Comparison of ENCODE assay signal across 8 mouse cellular contexts in the genomic region with DNA sequence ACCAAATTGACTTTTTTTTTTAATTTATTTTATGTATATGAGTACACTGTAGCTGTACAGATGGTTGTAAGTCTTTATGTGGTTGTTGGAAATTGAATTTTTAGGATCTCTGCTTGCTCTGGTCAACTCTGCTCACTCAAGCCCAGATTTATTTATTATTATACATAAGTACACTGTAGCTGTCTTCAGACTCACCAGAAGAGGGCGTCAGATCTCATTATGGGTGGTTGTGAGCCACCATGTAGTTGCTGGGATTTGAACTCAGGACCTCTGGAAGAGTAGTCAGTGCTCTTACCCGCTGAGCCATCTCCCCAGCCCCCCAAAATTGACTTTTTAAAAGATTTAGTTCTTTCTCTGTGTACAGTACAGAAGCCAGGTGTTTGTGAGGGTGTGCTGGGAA. TPM values are rescaled to one million over a fixed set of nuclear protein-coding genes. Genes with fewer than 3 reads are reported as not detected.
DNase-seq lines count a peak whose midpoint lies in the region; ATAC-seq and TF ChIP-seq lines count a peak whose summit lies in the region.
"Not testable (repeated sequence)": the region's sequence is repeated elsewhere in the genome, so short reads cannot be mapped to it uniquely, and the experiment has no call there.
"Had no signal": no experiment of that assay in that cellular context is flagged by ENCODE, and none has a peak within 500 bp of the region (broad histone marks: within the 10 kb centered on the region; RNA-seq: fewer than 3 reads in every experiment).

No protein-coding gene starts in this region.

- H3K9ac ChIP-seq in embryonic facial prominence, embryonic 13.5 days; heart, adult 2 months (ENCODE audit: low read depth, low read length); kidney, embryonic 14.5 days (ENCODE audit: low read depth, low read length); lung, embryonic 14.5 days; stomach, postnatal 0 days (ENCODE audit: low read length): not testable (repeated sequence)

- H3K27me3 ChIP-seq in embryonic facial prominence, embryonic 13.5 days; heart, adult 2 months (ENCODE audit: control insufficient read depth, insufficient read depth, low read length); kidney, embryonic 14.5 days (ENCODE audit: control insufficient read depth, insufficient read depth, low read length); lung, embryonic 14.5 days (ENCODE audit: insufficient read depth, low read length); stomach, postnatal 0 days (ENCODE audit: control insufficient read depth, insufficient read depth, low read length): not testable (repeated sequence)

- intact Hi-C loops in heart, adult 2 months (cut with DNase I): not testable (repeated sequence)

- DNase-seq in heart, adult 2 months; layer of hippocampus, adult 2 months (ENCODE audit: low spot score in 2 of 2); lung, embryonic 14.5 days; stomach, postnatal 0 days (ENCODE audit: low spot score): not testable (repeated sequence)

- not testable (repeated sequence) for H3K9me3 ChIP-seq in embryonic facial prominence, embryonic 13.5 days; kidney, embryonic 14.5 days (ENCODE audit: control insufficient read depth, low read length); lung, embryonic 14.5 days (ENCODE audit: low read depth, low read length); stomach, postnatal 0 days (ENCODE audit: control insufficient read depth, low read length)

- 48% methylated on average over 2 of the region's 2 CpGs for WGBS in embryonic facial prominence, embryonic 13.5 days
- 55% methylated on average over 2 of the region's 2 CpGs for WGBS in heart, adult 2 months
- WGBS in kidney, embryonic 14.5 days: 56% methylated on average over 2 of the region's 2 CpGs
- WGBS in lung, embryonic 14.5 days: 54% methylated on average over 2 of the region's 2 CpGs
- 52% methylated on average over 2 of the region's 2 CpGs for WGBS in stomach, postnatal 0 days

- TF ChIP-seq EP300 in heart, adult 2 months (IDR thresholded peaks at IDR 0.05; ENCODE audit: insufficient read depth, low read depth, low read length); stomach, postnatal 0 days (optimal IDR thresholded peaks at IDR 0.05): not testable (repeated sequence)

- not testable (repeated sequence) for H3K4me2 ChIP-seq in embryonic facial prominence, embryonic 13.5 days; kidney, embryonic 14.5 days (replicated peaks; ENCODE audit: low read depth, low read length); lung, embryonic 14.5 days; stomach, postnatal 0 days (replicated peaks; ENCODE audit: low read depth)

- not testable (repeated sequence) for ATAC-seq in embryonic facial prominence, embryonic 13.5 days (ENCODE audit: insufficient number of reproducible peaks, insufficient read depth, low FRiP score, low TSS enrichment, low read depth); kidney, embryonic 14.5 days (ENCODE audit: low FRiP score, low TSS enrichment); lung, embryonic 14.5 days (ENCODE audit: insufficient read depth); stomach, postnatal 0 days (ENCODE audit: low FRiP score, low TSS enrichment)

- not testable (repeated sequence) for H3K4me3 ChIP-seq in embryonic facial prominence, embryonic 13.5 days; heart, adult 2 months; kidney, embryonic 14.5 days (ENCODE audit: low read length); layer of hippocampus, adult 2 months; lung, embryonic 14.5 days (ENCODE audit: low read depth, low read length); stomach, postnatal 0 days (ENCODE audit: low read depth, low read length)

- H3K4me1 ChIP-seq in embryonic facial prominence, embryonic 13.5 days: peaks cover 32% of the 10 kb centered on the region
- peaks cover 16% of the 10 kb centered on the region for H3K4me1 ChIP-seq in heart, adult 2 months (ENCODE audit: control insufficient read depth, insufficient read depth, low read length)
- peaks cover 26% of the 10 kb centered on the region for H3K4me1 ChIP-seq in kidney, embryonic 14.5 days (ENCODE audit: control insufficient read depth, insufficient read depth, low read length)
- not testable (repeated sequence) for H3K4me1 ChIP-seq in lung, embryonic 14.5 days (ENCODE audit: insufficient read depth); stomach, postnatal 0 days (replicated peaks; ENCODE audit: control insufficient read depth, insufficient read depth)

- TF ChIP-seq CTCF in heart, adult 2 months (IDR thresholded peaks at IDR 0.05): peak; percentile 50
- TF ChIP-seq CTCF in layer of hippocampus, adult 2 months (conservative IDR thresholded peaks at IDR 0.05): peak; percentile 58
- TF ChIP-seq CTCF in lung, embryonic 14.5 days (IDR thresholded peaks at IDR 0.05; ENCODE audit: low read depth): 0 out of 2 replicates have a peak, but pooled peaks have one; percentile 9
- TF ChIP-seq CTCF in stomach, postnatal 0 days (IDR thresholded peaks at IDR 0.05; ENCODE audit: low read depth): peak; percentile 15; the same call in 1 of the 2 replicates

- TF ChIP-seq POLR2A in heart, adult 2 months (IDR thresholded peaks at IDR 0.05; ENCODE audit: insufficient read depth, low read depth, low read length): not testable (repeated sequence)

- not testable (repeated sequence) for H3K79me2 ChIP-seq in heart, adult 2 months (replicated peaks; ENCODE audit: control insufficient read depth, insufficient read depth, low read length)

- H3K27ac ChIP-seq in embryonic facial prominence, embryonic 13.5 days: 0 out of 2 replicates have a peak overlapping the region, but pooled peaks have one; percentile 81
- peak overlapping the region; percentile 96 for H3K27ac ChIP-seq in heart, adult 2 months
- peak overlapping the region; percentile 79; the same call in 1 of the 2 replicates for H3K27ac ChIP-seq in kidney, embryonic 14.5 days (ENCODE audit: low read depth, low read length)
- H3K27ac ChIP-seq in layer of hippocampus, adult 2 months: peak overlapping the region; percentile 57
- not testable (repeated sequence) for H3K27ac ChIP-seq in lung, embryonic 14.5 days (ENCODE audit: low read depth); stomach, postnatal 0 days (replicated peaks)

- H3K36me3 ChIP-seq in embryonic facial prominence, embryonic 13.5 days; heart, adult 2 months (ENCODE audit: control insufficient read depth, insufficient read depth, low read length); kidney, embryonic 14.5 days (ENCODE audit: control insufficient read depth, insufficient read depth, low read length); lung, embryonic 14.5 days (ENCODE audit: insufficient read depth); stomach, postnatal 0 days (ENCODE audit: control insufficient read depth, insufficient read depth, low read length): not testable (repeated sequence)

RNA-seq across cellular contexts. Expression of a gene that starts 3.5 kb away (rescaled TPM):
- polyA plus RNA-seq in embryonic facial prominence, embryonic 13.5 days (2015; fragmentation: Nextera tagmentation; extraction: Ambion mirVana): 78.4 and 78.8 TPM in 2 replicates
- total RNA-seq in heart, adult 2 months (2021): 10 to 100 TPM; 25.7 to 31.8 TPM
- 18.4 and 20.8 TPM in 2 replicates for polyA plus RNA-seq in heart, adult 2 months (2012; rRNA removed)
- 68.9 and 72.9 TPM in 2 replicates for polyA plus RNA-seq in kidney, embryonic 14.5 days (2014; fragmentation: Nextera tagmentation; extraction: Ambion mirVana)
- total RNA-seq in layer of hippocampus, adult 2 months (2021): 10 to 100 TPM; 45.9 to 49.6 TPM
- 76.9 and 83.0 TPM in 2 replicates for polyA plus RNA-seq in lung, embryonic 14.5 days (2014; fragmentation: Nextera tagmentation; extraction: Ambion mirVana)
- polyA plus RNA-seq in stomach, postnatal 0 days (2015; fragmentation: Nextera tagmentation; extraction: Ambion mirVana): 49.2 and 51.4 TPM in 2 replicates

RNA-seq across cellular contexts. Expression of a gene that starts 18.1 kb away (rescaled TPM):
- 67.4 and 69.8 TPM in 2 replicates for polyA plus RNA-seq in embryonic facial prominence, embryonic 13.5 days (2015; fragmentation: Nextera tagmentation; extraction: Ambion mirVana)
- 10 to 100 TPM; 33.8 to 36.1 TPM for total RNA-seq in heart, adult 2 months (2021)
- 57.4 and 71.2 TPM in 2 replicates for polyA plus RNA-seq in heart, adult 2 months (2012; rRNA removed)
- 25.7 and 34.6 TPM in 2 replicates for polyA plus RNA-seq in kidney, embryonic 14.5 days (2014; fragmentation: Nextera tagmentation; extraction: Ambion mirVana)
- 10 to 100 TPM; 67.4 to 86.9 TPM for total RNA-seq in layer of hippocampus, adult 2 months (2021)
- 122 and 126 TPM in 2 replicates for polyA plus RNA-seq in lung, embryonic 14.5 days (2014; fragmentation: Nextera tagmentation; extraction: Ambion mirVana)
- 42.7 and 44.2 TPM in 2 replicates for polyA plus RNA-seq in stomach, postnatal 0 days (2015; fragmentation: Nextera tagmentation; extraction: Ambion mirVana)
- total RNA-seq: common myeloid progenitor, adult 5-6 weeks; G1E had no signal
- polyA plus RNA-seq: G1E had no signal

RNA-seq across cellular contexts. Expression of a gene that starts 35.9 kb away (rescaled TPM):
- polyA plus RNA-seq in embryonic facial prominence, embryonic 13.5 days (2015; fragmentation: Nextera tagmentation; extraction: Ambion mirVana): 15.5 and 16.1 TPM in 2 replicates
- 1 to 10 TPM; 8.0 to 8.2 TPM for total RNA-seq in heart, adult 2 months (2021)
- 14.0 and 14.3 TPM in 2 replicates for polyA plus RNA-seq in heart, adult 2 months (2012; rRNA removed)
- polyA plus RNA-seq in kidney, embryonic 14.5 days (2014; fragmentation: Nextera tagmentation; extraction: Ambion mirVana): 10.7 and 13.8 TPM in 2 replicates
- total RNA-seq in layer of hippocampus, adult 2 months (2021): 10 to 100 TPM; 29.0 to 30.9 TPM
- polyA plus RNA-seq in lung, embryonic 14.5 days (2014; fragmentation: Nextera tagmentation; extraction: Ambion mirVana): 14.8 and 15.8 TPM in 2 replicates
- polyA plus RNA-seq in stomach, postnatal 0 days (2015; fragmentation: Nextera tagmentation; extraction: Ambion mirVana): 3.7 and 4.3 TPM in 2 replicates

RNA-seq across cellular contexts. Expression of a gene that starts 42.4 kb away (rescaled TPM):
- 8.4 and 9.0 TPM in 2 replicates for polyA plus RNA-seq in embryonic facial prominence, embryonic 13.5 days (2015; fragmentation: Nextera tagmentation; extraction: Ambion mirVana)
- total RNA-seq in heart, adult 2 months (2021): 10 to 100 TPM; 47.2 to 49.2 TPM
- polyA plus RNA-seq in heart, adult 2 months (2012; rRNA removed): 54.2 and 54.8 TPM in 2 replicates
- 6.0 and 6.6 TPM in 2 replicates for polyA plus RNA-seq in kidney, embryonic 14.5 days (2014; fragmentation: Nextera tagmentation; extraction: Ambion mirVana)
- 1 to 10 TPM; 2.8 to 3.6 TPM for total RNA-seq in layer of hippocampus, adult 2 months (2021)
- polyA plus RNA-seq in lung, embryonic 14.5 days (2014; fragmentation: Nextera tagmentation; extraction: Ambion mirVana): 6.3 and 6.6 TPM in 2 replicates
- 4.6 and 5.3 TPM in 2 replicates for polyA plus RNA-seq in stomach, postnatal 0 days (2015; fragmentation: Nextera tagmentation; extraction: Ambion mirVana)

RNA-seq across cellular contexts. Expression of a gene that starts 43.0 kb away (rescaled TPM):
- polyA plus RNA-seq in embryonic facial prominence, embryonic 13.5 days (2015; fragmentation: Nextera tagmentation; extraction: Ambion mirVana): 129 and 139 TPM in 2 replicates
- total RNA-seq in heart, adult 2 months (2021): 10 to 100 TPM; 94.3 to 99.8 TPM
- 200 and 232 TPM in 2 replicates for polyA plus RNA-seq in heart, adult 2 months (2012; rRNA removed)
- 122 and 135 TPM in 2 replicates for polyA plus RNA-seq in kidney, embryonic 14.5 days (2014; fragmentation: Nextera tagmentation; extraction: Ambion mirVana)
- total RNA-seq in layer of hippocampus, adult 2 months (2021): 100 to 1,000 TPM; 103 to 108 TPM
- polyA plus RNA-seq in lung, embryonic 14.5 days (2014; fragmentation: Nextera tagmentation; extraction: Ambion mirVana): 114 and 125 TPM in 2 replicates
- 107 and 114 TPM in 2 replicates for polyA plus RNA-seq in stomach, postnatal 0 days (2015; fragmentation: Nextera tagmentation; extraction: Ambion mirVana)
